Mouse (Mus musculus) megakaryocyte-erythroid progenitor cell, adult 5-6 weeks (primary cell): ENCODE data around the gene Snx3. TPM values are rescaled to one million over a fixed set of nuclear protein-coding genes. Genes with fewer than 3 reads are reported as not detected.

ENCODE experiments used
- total RNA-seq, 2 experiments: library from RNA; stranded (forward) in 1 of 2; stranded (reverse) in 1 of 2; fragments of 200-1000, 215-1000 nt in 1 of 2; fragments of >200 nt in 1 of 2; fragmentation: Nextera tagmentation in 1 of 2; gene quantifications; 2 replicates each; pipeline ENCODE4 v1.2.3; 2014 to 2017

Snx3 gene
- total RNA-seq, 2 experiments from 2014 or later, result 144 to 281 TPM

Other genes with a start within 250 kb of the Snx3 start
- gene Foxo3, start 225.3 kb upstream of the Snx3 start, total RNA-seq (2014; fragmentation: Nextera tagmentation), result 37.6 and 51.7 TPM in 2 replicates
- 38.6 and 40.0 TPM in 2 replicates for gene Foxo3, start 225.3 kb upstream of the Snx3 start, total RNA-seq (2017)
- gene Afg1l, start 23.5 kb upstream of the Snx3 start, total RNA-seq (2014; fragmentation: Nextera tagmentation), result 3.4 and 5.9 TPM in 2 replicates
- 5.0 and 8.9 TPM in 2 replicates for gene Afg1l, start 23.5 kb upstream of the Snx3 start, total RNA-seq (2017)
- gene Nr2e1, start 81.6 kb downstream of the Snx3 start, total RNA-seq (2014; fragmentation: Nextera tagmentation), result not detected in 2 replicates
- gene Nr2e1, start 81.6 kb downstream of the Snx3 start, total RNA-seq (2017), result not detected in 2 replicates
- gene Ostm1, start 81.8 kb downstream of the Snx3 start, total RNA-seq (2014; fragmentation: Nextera tagmentation), result 20.9 and 44.1 TPM in 2 replicates
- 33.5 and 48.7 TPM in 2 replicates for gene Ostm1, start 81.8 kb downstream of the Snx3 start, total RNA-seq (2017)